Mouse (Mus musculus) thymus, adult 2 months (tissue): ENCODE data around the gene Lmo7.

Source experiments
- CTCF ChIP-seq: fragments of 200-500 bp; IDR thresholded peaks from 2 replicates; pipeline ENCODE4 v1.5.1; 2012; ENCODE audit warnings: mild to moderate bottlenecking, control low read depth, low read length, moderate library complexity, borderline replicate concordance; ENCODE audit not compliant: control insufficient read depth, poor library complexity, insufficient read depth; ENCODE audit errors: extremely low read depth
- POLR2A ChIP-seq: fragments of 200-500 bp; IDR thresholded peaks from 2 replicates; pipeline ENCODE4 v1.6.1; 2012; ENCODE audit warnings: mild to moderate bottlenecking, low read length, control low read depth, moderate library complexity; ENCODE audit not compliant: control insufficient read depth, poor library complexity, insufficient read depth; ENCODE audit errors: extremely low read depth

DNA sequence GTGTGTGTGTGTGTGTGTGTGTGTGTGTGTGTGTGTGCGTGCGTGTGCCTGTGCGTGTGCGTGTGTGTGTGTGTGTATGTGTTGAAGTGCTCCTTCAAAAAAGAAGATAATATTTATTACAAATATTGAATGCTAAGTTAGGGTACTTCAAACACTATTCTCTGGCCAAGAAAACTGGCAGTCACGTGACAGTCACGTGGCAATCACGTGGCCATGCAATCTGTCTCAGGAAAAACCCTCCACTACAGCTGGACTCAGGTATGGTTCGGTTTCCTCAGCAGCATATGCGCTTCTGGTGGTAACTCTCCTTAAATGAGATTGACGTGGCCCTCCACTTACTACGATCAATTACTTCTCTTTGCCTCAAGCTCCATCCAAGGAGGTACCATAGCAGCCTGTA, 18.1 kb downstream of the Lmo7 start:
- TF ChIP-seq POLR2A (no peak), CTCF (no peak)
